Mouse (Mus musculus) megakaryocyte-erythroid progenitor cell, adult 5-6 weeks (primary cell): ENCODE measurements at regions not wholly inside any gene's neighbourhood (a gene's known extent, or its start where the extent isn't known, plus 50 kb on each side); places are given as distances from the start of the nearest gene placed in this dataset.
"Not testable (repeated sequence)": the region's sequence is repeated elsewhere in the genome, so short reads cannot be mapped to it uniquely, and the experiment has no call there.

Source experiments
- ATAC-seq: replicated peaks from 2 replicates; pipeline ENCODE4 v1.8.0; 2016; ENCODE audit warnings: mild to moderate bottlenecking, inconsistent platforms; ENCODE audit not compliant: severe bottlenecking, poor library complexity, low FRiP score, low TSS enrichment

DNA sequence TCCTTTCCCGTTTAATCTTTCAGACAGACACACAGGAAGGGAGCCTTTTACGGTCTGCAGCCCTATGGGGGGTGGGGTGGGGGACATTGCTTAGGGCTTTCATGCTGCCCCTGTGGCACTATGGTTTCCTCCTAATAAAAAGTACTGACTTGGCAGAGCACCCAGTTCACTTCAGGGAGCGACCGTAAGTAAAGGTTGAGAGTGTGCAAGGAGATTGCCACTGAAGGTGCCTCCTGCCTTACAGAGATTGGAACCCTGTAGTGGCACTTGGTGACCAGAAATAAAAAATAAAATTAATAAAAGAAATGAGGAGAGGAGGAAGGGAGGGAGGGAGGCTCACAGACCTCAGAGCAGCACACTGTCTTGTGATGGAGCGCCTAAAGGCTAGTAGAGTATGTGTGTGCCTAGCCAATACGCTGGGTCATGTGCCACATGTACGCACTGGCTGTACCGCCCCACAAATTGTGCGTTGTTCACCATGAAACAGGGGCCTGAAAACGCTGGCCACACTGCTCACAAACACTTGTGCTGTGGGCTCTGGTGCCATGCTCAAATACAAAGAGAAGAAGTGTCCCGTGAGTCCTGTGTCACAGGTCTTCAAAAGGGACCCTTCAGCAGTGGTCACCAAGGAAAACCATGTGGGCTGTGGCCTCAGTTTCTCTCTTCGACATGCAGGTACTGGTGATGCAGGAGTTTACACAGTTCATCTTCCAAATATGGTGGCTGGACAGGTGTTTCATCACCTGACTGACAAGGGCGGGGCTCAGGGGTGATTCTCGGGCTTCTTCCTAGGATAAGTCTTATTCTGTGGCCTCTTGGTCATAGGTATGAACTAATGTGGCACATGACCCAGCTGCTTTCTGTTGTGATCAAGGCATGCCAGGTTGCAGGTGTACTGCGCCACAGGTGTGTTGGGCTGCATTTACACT, 250.5 kb upstream of the Irx4 start:
- no peak for ATAC-seq

- ATAC-seq = no peak
Observed at GRCm38 (mm10) chr13:73019181-73019580, 241.1 kb upstream of the Irx4 start.

DNA sequence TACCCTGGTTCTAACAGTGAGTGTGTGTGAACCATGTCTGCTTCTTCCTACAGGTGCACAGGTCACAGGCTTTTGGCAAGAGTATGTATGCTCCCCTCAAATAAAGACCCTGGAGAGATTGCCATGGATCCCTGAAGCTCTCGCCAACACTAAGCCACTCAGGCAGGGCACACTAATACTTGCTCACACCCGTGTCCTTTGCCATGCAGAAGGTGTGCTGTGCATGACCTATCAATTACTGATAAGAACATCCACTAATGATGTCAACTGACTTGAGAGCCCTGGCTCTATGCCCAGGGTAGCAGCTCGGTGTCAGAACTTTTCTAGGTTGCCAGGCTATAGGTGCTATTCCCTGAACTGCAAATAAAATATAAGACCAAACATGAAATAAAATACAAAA, 229.1 kb upstream of the Irx4 start:
- ATAC-seq = no peak

- ATAC-seq = no peak
Observed at GRCm38 (mm10) chr13:73033055-73033454, 227.2 kb upstream of the Irx4 start.

DNA sequence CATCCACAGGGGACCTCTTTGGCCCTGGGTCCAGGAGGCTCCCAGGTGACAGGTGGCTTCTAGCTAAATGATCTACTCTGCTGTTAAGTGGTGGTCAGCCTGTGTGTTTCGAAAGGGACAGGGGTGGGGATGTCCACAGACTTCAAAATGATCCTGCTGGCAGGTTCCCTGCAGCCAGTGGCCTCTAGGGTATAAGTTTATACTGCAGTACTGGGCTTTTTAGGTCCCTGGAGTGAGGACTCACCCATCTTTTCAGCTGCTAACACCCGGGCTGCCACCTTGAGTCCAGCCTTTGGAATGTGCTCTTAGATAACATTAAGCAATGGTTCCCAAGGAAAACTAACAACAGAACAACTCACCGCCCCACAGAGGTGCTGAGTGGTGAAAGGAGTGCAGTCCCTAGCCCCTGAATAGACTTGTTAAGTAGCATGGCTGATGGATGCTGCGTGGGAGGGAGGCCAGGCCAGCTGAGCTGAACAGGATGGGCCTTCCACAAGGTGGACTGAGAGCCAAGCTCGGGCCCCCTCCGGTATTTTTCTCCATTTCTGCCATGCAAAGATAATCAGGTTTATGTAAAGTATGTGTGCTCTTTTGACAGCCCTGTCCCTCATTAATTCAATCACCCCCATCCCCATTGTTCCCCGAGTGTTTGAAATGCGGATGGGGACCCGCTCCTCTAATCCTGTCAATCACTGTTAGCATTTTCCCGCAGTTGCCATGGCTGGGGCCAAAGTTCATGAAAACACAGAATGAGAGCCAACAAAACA, 226.0 kb upstream of the Irx4 start:
- no peak for ATAC-seq

DNA sequence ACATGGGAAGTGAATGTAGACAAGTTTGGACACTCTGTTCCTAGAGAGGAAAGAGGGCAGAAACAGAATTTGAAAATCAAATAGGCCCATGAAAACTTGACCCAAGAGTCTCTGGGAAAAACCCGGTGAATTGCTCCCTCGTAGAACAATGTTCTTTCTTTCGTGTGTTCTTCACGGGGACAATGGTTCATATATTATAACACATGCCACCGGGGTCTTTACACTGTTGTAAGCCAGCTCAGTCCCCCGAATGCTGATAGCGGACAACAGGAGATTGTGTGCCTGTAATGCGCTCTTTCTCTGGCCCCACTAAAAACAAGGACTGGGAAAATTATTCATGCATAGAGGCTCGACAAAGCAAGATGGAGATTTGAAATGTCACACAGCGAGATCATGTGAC, 225.4 kb upstream of the Irx4 start:
- ATAC-seq = no peak

DNA sequence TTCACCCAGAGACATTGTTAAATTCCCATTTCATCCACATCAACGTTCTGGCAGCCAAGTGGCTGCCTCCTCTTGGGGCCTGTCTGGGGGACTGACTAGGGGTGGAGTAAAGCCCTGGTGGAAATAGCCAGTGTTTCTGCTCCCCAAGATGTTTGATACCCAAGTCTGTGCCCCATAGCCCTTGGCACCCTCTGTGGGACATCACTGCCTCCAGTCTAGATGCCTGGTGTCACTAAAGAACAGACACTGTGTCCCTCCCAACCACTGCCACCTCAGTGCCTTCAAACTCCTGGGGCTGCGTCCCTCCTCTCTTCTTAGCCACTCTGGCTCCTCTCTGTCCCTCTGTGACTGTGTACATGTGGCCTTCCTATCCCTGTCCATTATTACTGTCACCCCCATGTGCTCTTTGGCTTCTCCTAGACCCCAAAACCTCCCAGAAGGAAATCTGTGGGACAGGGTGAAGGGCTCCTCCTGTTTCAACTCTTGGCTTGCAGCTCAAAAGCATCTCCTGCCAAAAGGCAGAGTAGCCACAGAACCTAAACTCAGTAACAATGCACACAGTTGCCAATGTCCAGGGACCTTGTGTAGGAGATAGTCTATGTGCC, 224.8 kb upstream of the Irx4 start:
- no peak for ATAC-seq

GRCm38 (mm10) chr13:73039731-73040130, 220.5 kb upstream of the Irx4 start:
- no peak for ATAC-seq

DNA sequence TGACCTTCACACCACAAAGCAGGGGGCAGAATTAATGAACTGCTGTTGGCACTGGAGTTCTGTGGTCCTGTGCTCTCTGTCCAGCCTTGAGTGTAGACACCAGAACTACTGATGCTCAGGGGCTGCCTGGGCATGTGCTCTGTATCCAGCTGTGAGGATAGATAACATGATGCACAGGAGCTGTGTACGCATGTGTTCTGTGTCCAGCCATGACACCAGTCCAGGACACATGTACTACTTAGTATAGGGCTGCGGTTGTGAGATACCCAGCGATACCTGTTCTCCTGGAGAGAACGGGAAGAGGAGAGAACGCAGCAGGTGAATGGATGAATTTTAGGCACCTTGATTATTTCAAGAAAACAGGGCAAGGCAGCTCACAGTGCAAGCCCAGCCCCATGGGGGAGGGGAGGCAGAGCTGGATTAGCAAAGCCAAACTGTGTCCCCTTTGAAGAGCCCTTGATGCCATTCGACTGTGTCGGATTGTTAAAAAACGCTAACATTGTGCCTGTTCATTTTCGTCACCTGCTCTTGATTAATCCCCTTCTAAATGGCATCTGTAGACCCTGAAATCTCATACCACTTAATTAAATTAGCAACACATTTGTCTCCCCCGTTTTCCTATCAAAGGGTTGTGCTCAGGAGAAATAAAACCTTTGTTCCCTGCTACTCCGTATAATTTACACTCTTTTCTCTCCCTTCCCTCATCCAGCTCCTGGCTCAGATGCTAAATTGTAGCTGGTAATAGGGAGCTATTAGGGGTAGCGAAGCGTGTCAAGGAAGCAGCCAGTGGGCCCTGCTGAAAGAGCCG, 218.8 kb upstream of the Irx4 start:
- no peak for ATAC-seq

DNA sequence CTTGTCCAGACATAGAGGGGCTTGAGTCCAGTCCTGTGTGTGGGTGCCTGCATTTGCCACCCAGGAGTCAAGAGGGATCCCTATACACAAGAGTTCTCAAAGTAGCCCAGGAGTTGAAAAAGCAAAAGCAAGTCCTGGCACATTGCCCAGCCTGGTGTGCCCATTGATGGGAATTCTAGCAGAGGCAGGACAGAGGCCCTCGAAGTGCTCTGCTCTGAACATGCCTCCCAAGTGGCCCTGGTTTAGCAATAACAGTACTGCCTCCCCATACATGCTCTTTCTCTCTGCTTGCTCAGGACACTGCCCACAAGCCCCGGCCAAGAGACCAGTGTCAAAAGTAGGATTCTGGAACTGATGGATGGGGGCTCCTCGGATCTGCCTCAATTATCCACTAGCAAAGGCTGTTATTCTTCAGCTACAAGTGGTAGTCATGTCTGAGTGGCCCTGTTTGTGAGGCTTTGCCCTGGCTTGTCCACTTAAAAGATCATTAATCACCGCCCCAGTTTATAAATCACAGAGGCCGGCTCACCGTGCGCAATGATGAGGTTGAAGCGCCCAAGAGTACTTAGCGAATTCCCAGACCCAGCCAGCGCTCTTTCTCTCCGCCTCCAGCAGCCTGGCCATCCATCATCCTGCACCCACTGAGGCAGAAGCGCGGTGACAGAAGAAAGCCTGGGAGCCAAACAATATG, 190.3 kb upstream of the Irx4 start:
- no peak for ATAC-seq

GRCm38 (mm10) chr13:73070531-73070908, 189.8 kb upstream of the Irx4 start:
- no peak for ATAC-seq

GRCm38 (mm10) chr13:73071032-73071431, 189.2 kb upstream of the Irx4 start:
- ATAC-seq = no peak

- ATAC-seq = no peak
Observed at GRCm38 (mm10) chr13:73071854-73072852, 188.1 kb upstream of the Irx4 start.

- ATAC-seq = no peak
Observed at GRCm38 (mm10) chr13:73077866-73078430, 182.3 kb upstream of the Irx4 start.

GRCm38 (mm10) chr13:73087815-73088214, 172.5 kb upstream of the Irx4 start:
- not testable (repeated sequence) for ATAC-seq

DNA sequence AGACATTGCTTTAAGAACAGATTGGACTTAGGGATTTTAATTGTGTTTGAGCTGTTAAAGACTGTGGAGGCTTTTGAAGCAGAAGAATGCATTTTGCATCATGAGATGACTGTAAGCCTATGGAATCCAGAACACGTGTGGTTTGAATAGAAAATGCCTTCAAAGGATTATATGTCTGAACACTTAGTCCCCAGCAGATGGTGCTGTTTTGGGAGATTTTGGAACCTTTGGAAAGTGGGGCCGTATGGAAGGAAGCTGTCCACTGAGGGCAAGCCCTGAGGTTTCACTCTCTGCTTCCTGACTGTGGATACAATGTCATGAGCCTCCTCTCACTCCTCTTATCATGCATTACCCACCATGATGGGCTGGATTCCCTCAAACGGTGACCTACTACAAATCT, 168.4 kb upstream of the Irx4 start:
- no peak for ATAC-seq

- no peak for ATAC-seq
Observed at GRCm38 (mm10) chr13:73097502-73097901, 162.8 kb upstream of the Irx4 start.

GRCm38 (mm10) chr13:73099407-73099806, 160.9 kb upstream of the Irx4 start:
- ATAC-seq = no peak
